Mouse (Mus musculus) neural tube, embryonic 11.5 days (tissue): Measurements from ENCODE around the gene Pxdc1. TPM values are rescaled to one million over a fixed set of nuclear protein-coding genes. Genes with fewer than 3 reads are reported as not detected.

Source experiments
- ATAC-seq: fragments of 200-750 bp; cut with Nextera tagmentation; 2 replicates; pipeline ENCODE4 v1.8.0; 2017; ENCODE audit warnings: moderate number of reproducible peaks, mild to moderate bottlenecking, moderate TSS enrichment, moderate library complexity; ENCODE audit not compliant: insufficient read depth, low FRiP score, low TSS enrichment
- DNase-seq: peaks from one replicate; pipeline ENCODE4 v3.0.0-alpha.2; 2015; ENCODE audit warnings: low spot score
- H3K27ac ChIP-seq: fragments of 300-500 bp; sonication (generic); 2 replicates; pipeline ENCODE4 v1.5.1; 2014; ENCODE audit warnings: low read depth, mild to moderate bottlenecking, low read length
- H3K27me3 ChIP-seq: fragments of 300-500 bp; sonication (generic); 2 replicates; pipeline ENCODE4 v1.6.1; 2014; ENCODE audit warnings: mild to moderate bottlenecking, low read length, mixed read lengths; ENCODE audit not compliant: control insufficient read depth, insufficient read depth
- H3K36me3 ChIP-seq: fragments of 300-500 bp; sonication (generic); 2 replicates; pipeline ENCODE4 v1.6.1; 2014; ENCODE audit warnings: mild to moderate bottlenecking, low read length, moderate library complexity, mixed read lengths; ENCODE audit not compliant: control insufficient read depth, insufficient read depth
- H3K4me1 ChIP-seq: fragments of 300-500 bp; sonication (generic); 2 replicates; pipeline ENCODE4 v1.6.1; 2014; ENCODE audit warnings: low read length, mixed read lengths; ENCODE audit not compliant: control insufficient read depth, insufficient read depth
- H3K4me2 ChIP-seq: fragments of 300-500 bp; sonication (generic); 2 replicates; pipeline ENCODE4 v1.6.1; 2014; ENCODE audit warnings: low read depth, mild to moderate bottlenecking, moderate library complexity
- H3K4me3 ChIP-seq: fragments of 300-500 bp; sonication (generic); 2 replicates; pipeline ENCODE4 v1.5.1; 2014; ENCODE audit warnings: low read depth, low read length
- H3K9ac ChIP-seq: fragments of 300-500 bp; sonication (generic); 2 replicates; pipeline ENCODE4 v1.6.1; 2014; ENCODE audit warnings: mild to moderate bottlenecking, low read length
- H3K9me3 ChIP-seq: fragments of 300-500 bp; sonication (generic); 2 replicates; pipeline ENCODE4 v1.6.1; 2016; ENCODE audit warnings: low read length; ENCODE audit not compliant: control insufficient read depth
- WGBS: fragments of 180-500 bp; shearing (Covaris S2); extraction: QIAGEN DNeasy Blood & Tissue Kit; methylation state at CpG from one replicate; pipeline ENCODE4 v1.1.7; 2014; 5-methylcytosine and 5-hydroxymethylcytosine counted together
- polyA plus RNA-seq: library from polyadenylated mRNA; unstranded; fragments of >200 nt; fragmentation: Nextera tagmentation; extraction: Ambion mirVana; gene quantifications from 2 replicates; pipeline ENCODE4 v1.2.1, GENCODE M21; 2014

Pxdc1 gene
- polyA plus RNA-seq, 1 experiment from 2014 or later, result 2.5 TPM

GRCm38 (mm10) chr13:34627446-34627845 is 25.8 kb downstream of the Pxdc1 start:
- WGBS, result 38% methylated on average over 3 of the region's 3 CpGs
- Histone ChIP-seq H3K36me3 (no peaks in the 10 kb centered on the region), H3K27ac (no peak overlapping the region), H3K27me3 (no peaks in the 10 kb centered on the region), H3K4me2 (no peak overlapping the region), H3K9me3 (no peaks in the 10 kb centered on the region), H3K4me3 (no peak overlapping the region), H3K9ac (no peak overlapping the region), H3K4me1 (no peaks in the 10 kb centered on the region)
- ATAC-seq (no peak), DNase-seq (no peak)

- DNase-seq (no peak), ATAC-seq (no peak)
- Histone ChIP-seq H3K9ac (no peak overlapping the region), H3K4me1 (no peaks in the 10 kb centered on the region), H3K4me2 (no peak overlapping the region), H3K27ac (no peak overlapping the region), H3K36me3 (no peaks in the 10 kb centered on the region), H3K27me3 (no peaks in the 10 kb centered on the region), H3K9me3 (no peaks in the 10 kb centered on the region), H3K4me3 (no peak overlapping the region)
- 83% methylated on average over 2 of the region's 2 CpGs for WGBS
Measured at GRCm38 (mm10) chr13:34624414-34624813, 28.9 kb downstream of the Pxdc1 start.

- ATAC-seq (no peak), DNase-seq (no peak)
- 85% methylated on average over 2 of the region's 2 CpGs for WGBS
- Histone ChIP-seq H3K9ac (no peak overlapping the region), H3K4me2 (no peak overlapping the region), H3K27ac (no peak overlapping the region), H3K4me3 (no peak overlapping the region), H3K36me3 (no peaks in the 10 kb centered on the region), H3K9me3 (no peaks in the 10 kb centered on the region), H3K27me3 (no peaks in the 10 kb centered on the region), H3K4me1 (no peaks in the 10 kb centered on the region)
Measured at GRCm38 (mm10) chr13:34612402-34612801, 40.9 kb downstream of the Pxdc1 start.

- Histone ChIP-seq H3K4me1 (no peaks in the 10 kb centered on the region), H3K9ac (no peak overlapping the region), H3K36me3 (no peaks in the 10 kb centered on the region), H3K4me3 (no peak overlapping the region), H3K27me3 (no peaks in the 10 kb centered on the region), H3K4me2 (no peak overlapping the region), H3K27ac (no peak overlapping the region), H3K9me3 (no peaks in the 10 kb centered on the region)
- DNase-seq (no peak), ATAC-seq (no peak)
- 63% methylated on average over 1 of the region's 1 CpGs for WGBS
Measured at GRCm38 (mm10) chr13:34609711-34610110, 43.6 kb downstream of the Pxdc1 start.

GRCm38 (mm10) chr13:34607079-34607478 is 46.2 kb downstream of the Pxdc1 start:
- H3K4me2 ChIP-seq, result no peak overlapping the region
- no peak overlapping the region for H3K9ac ChIP-seq
- no peaks in the 10 kb centered on the region for H3K36me3 ChIP-seq
- WGBS, result 86% methylated on average over 2 of the region's 2 CpGs
- no peak overlapping the region for H3K27ac ChIP-seq
- ATAC-seq, result no peak
- H3K27me3 ChIP-seq, result no peaks in the 10 kb centered on the region
- H3K4me3 ChIP-seq, result no peak overlapping the region
- no peaks in the 10 kb centered on the region for H3K9me3 ChIP-seq
- DNase-seq, result no peak
- no peaks in the 10 kb centered on the region for H3K4me1 ChIP-seq

- no peaks in the 10 kb centered on the region for H3K9me3 ChIP-seq
- DNase-seq (no peak), ATAC-seq (no peak)
- no peak overlapping the region for H3K4me3 ChIP-seq
- 72% methylated on average over 3 of the region's 3 CpGs for WGBS
- no peak overlapping the region for H3K9ac ChIP-seq
- H3K27ac ChIP-seq, result no peak overlapping the region
- H3K4me2 ChIP-seq, result no peak overlapping the region
- H3K4me1 ChIP-seq, result no peaks in the 10 kb centered on the region
- H3K27me3 ChIP-seq, result no peaks in the 10 kb centered on the region
- H3K36me3 ChIP-seq, result no peaks in the 10 kb centered on the region
Measured at GRCm38 (mm10) chr13:34605884-34606283, 47.4 kb downstream of the Pxdc1 start.

- H3K4me2 ChIP-seq, result no peak overlapping the region
- H3K4me1 ChIP-seq, result no peaks in the 10 kb centered on the region
- ATAC-seq (no peak), DNase-seq (no peak)
- H3K9ac ChIP-seq, result no peak overlapping the region
- 73% methylated on average over 5 of the region's 5 CpGs for WGBS
- H3K27me3 ChIP-seq, result no peaks in the 10 kb centered on the region
- no peak overlapping the region for H3K27ac ChIP-seq
- H3K4me3 ChIP-seq, result no peak overlapping the region
- H3K36me3 ChIP-seq, result no peaks in the 10 kb centered on the region
- no peaks in the 10 kb centered on the region for H3K9me3 ChIP-seq
Measured at GRCm38 (mm10) chr13:34605206-34605605, 48.1 kb downstream of the Pxdc1 start.

GRCm38 (mm10) chr13:34604406-34604805 is 48.9 kb downstream of the Pxdc1 start:
- H3K9ac ChIP-seq, result no peak overlapping the region
- H3K9me3 ChIP-seq, result no peaks in the 10 kb centered on the region
- H3K4me1 ChIP-seq, result no peaks in the 10 kb centered on the region
- no peak overlapping the region for H3K4me2 ChIP-seq
- no peak overlapping the region for H3K27ac ChIP-seq
- ATAC-seq, result no peak
- H3K27me3 ChIP-seq, result no peaks in the 10 kb centered on the region
- WGBS, result 95% methylated on average over 1 of the region's 1 CpGs
- DNase-seq, result no peak
- no peaks in the 10 kb centered on the region for H3K36me3 ChIP-seq
- no peak overlapping the region for H3K4me3 ChIP-seq

GRCm38 (mm10) chr13:34602757-34603156 is 50.5 kb downstream of the Pxdc1 start:
- Histone ChIP-seq H3K27ac (no peak overlapping the region), H3K4me3 (no peak overlapping the region), H3K9me3 (no peaks in the 10 kb centered on the region), H3K36me3 (no peaks in the 10 kb centered on the region), H3K4me2 (no peak overlapping the region), H3K27me3 (no peaks in the 10 kb centered on the region), H3K4me1 (no peaks in the 10 kb centered on the region), H3K9ac (no peak overlapping the region)
- DNase-seq (no peak), ATAC-seq (no peak)
- 69% methylated on average over 2 of the region's 2 CpGs for WGBS
